8 mouse cellular contexts compared by ENCODE assay signal in genomic region chr8:107095717-107096365, GRCm38 (mm10). TPM values are rescaled to one million over a fixed set of nuclear protein-coding genes. Genes with fewer than 3 reads are reported as not detected.
A peak's percentile ranks its signal among the peaks of the same experiment; 100 is the strongest.
DNase-seq lines count a peak whose midpoint lies in the region; ATAC-seq lines count a peak whose summit lies in the region.

No protein-coding gene starts in this region.

- ATAC-seq in cerebellum, adult (ENCODE audit: insufficient number of reproducible peaks, low FRiP score, low TSS enrichment), result peak; percentile 54
- ATAC-seq in hematopoietic stem cell, adult 5-6 weeks (replicated peaks in 1 of 2; ENCODE audit: insufficient read depth in 1 of 2, low FRiP score in 2 of 2, low TSS enrichment in 1 of 2, low read depth in 1 of 2, poor library complexity in 2 of 2, severe bottlenecking in 2 of 2), result peak; percentile 3 to 15; a peak in 2 of 4 replicates
- peak; percentile 14 for ATAC-seq in megakaryocyte progenitor cell, adult 5-6 weeks (replicated peaks; ENCODE audit: poor library complexity)

- no peak for DNase-seq in cerebellum, adult 11-12 months
- DNase-seq in retina, embryonic 14.5 days (ENCODE audit: low spot score), result peak; percentile 32
- DNase-seq in retina, postnatal 1 day, result no peak
- DNase-seq in spleen, postnatal 14 days (ENCODE audit: low spot score in 2 of 2), result no peak
- no peak for DNase-seq in adrenal gland, postnatal 36 days

RNA-seq across cellular contexts. Expression of gene Terf2, which starts 0.5 kb away (rescaled TPM):
- 47.8 and 54.0 TPM in 2 replicates for total RNA-seq in hematopoietic stem cell, adult 5-6 weeks (2017)
- total RNA-seq in megakaryocyte progenitor cell, adult 5-6 weeks (2015), result 32.1 and 36.6 TPM in 2 replicates
- 28.5 and 38.8 TPM in 2 replicates for total RNA-seq in megakaryocyte progenitor cell, adult 5-6 weeks (2017)
- 10 to 100 TPM; 23.5 to 24.5 TPM for total RNA-seq in adrenal gland, postnatal 36 days (2021)

RNA-seq across cellular contexts. Expression of gene Tmed6, which starts 30.4 kb away (rescaled TPM):
- total RNA-seq in hematopoietic stem cell, adult 5-6 weeks (2017), result not detected in 2 replicates
- not detected in 2 replicates for total RNA-seq in megakaryocyte progenitor cell, adult 5-6 weeks (2015)
- not detected in 2 replicates for total RNA-seq in megakaryocyte progenitor cell, adult 5-6 weeks (2017)
- not detected for total RNA-seq in adrenal gland, postnatal 36 days (2021)

RNA-seq across cellular contexts. Expression of gene Nip7, which starts 39.2 kb away (rescaled TPM):
- 22.2 and 32.5 TPM in 2 replicates for total RNA-seq in hematopoietic stem cell, adult 5-6 weeks (2017)
- total RNA-seq in megakaryocyte progenitor cell, adult 5-6 weeks (2015), result 53.2 and 67.0 TPM in 2 replicates
- total RNA-seq in megakaryocyte progenitor cell, adult 5-6 weeks (2017), result 39.3 and 42.1 TPM in 2 replicates
- 10 to 100 TPM; 47.4 to 57.5 TPM for total RNA-seq in adrenal gland, postnatal 36 days (2021)

RNA-seq across cellular contexts. Expression of gene Cog8, which starts 39.4 kb away (rescaled TPM):
- total RNA-seq in hematopoietic stem cell, adult 5-6 weeks (2017), result 15.0 and 20.8 TPM in 2 replicates
- 13.2 and 18.1 TPM in 2 replicates for total RNA-seq in megakaryocyte progenitor cell, adult 5-6 weeks (2015)
- 22.8 and 25.6 TPM in 2 replicates for total RNA-seq in megakaryocyte progenitor cell, adult 5-6 weeks (2017)
- 10 to 100 TPM; 29.3 to 40.6 TPM for total RNA-seq in adrenal gland, postnatal 36 days (2021)

RNA-seq across cellular contexts. Expression of gene Pdf, which starts 47.4 kb away (rescaled TPM):
- total RNA-seq in hematopoietic stem cell, adult 5-6 weeks (2017), result 43.8 and 43.9 TPM in 2 replicates
- 40.1 and 48.6 TPM in 2 replicates for total RNA-seq in megakaryocyte progenitor cell, adult 5-6 weeks (2015)
- 35.3 and 46.3 TPM in 2 replicates for total RNA-seq in megakaryocyte progenitor cell, adult 5-6 weeks (2017)
- total RNA-seq in adrenal gland, postnatal 36 days (2021), result 10 to 100 TPM; 50.5 to 62.1 TPM
